Mouse (Mus musculus) embryonic facial prominence, embryonic 11.5 days (tissue): ENCODE results near the gene Cnpy1. TPM values are rescaled to one million over a fixed set of nuclear protein-coding genes. Genes with fewer than 3 reads are reported as not detected.

Experiments used
- ATAC-seq: fragments of 200-750 bp; cut with Nextera tagmentation; replicated peaks from 2 replicates; pipeline ENCODE4 v1.8.0; 2017; ENCODE audit warnings: low read depth; ENCODE audit not compliant: insufficient number of reproducible peaks, low FRiP score, low TSS enrichment
- DNase-seq: peaks from one replicate; pipeline ENCODE4 v3.0.0-alpha.2; 2015; ENCODE audit warnings: low spot score
- H3K27ac ChIP-seq: fragments of 300-500 bp; sonication (generic); replicated peaks from 2 replicates; pipeline ENCODE4 v1.5.1; 2014; ENCODE audit warnings: mild to moderate bottlenecking, low read depth, low read length, control low read depth
- H3K27me3 ChIP-seq: fragments of 300-500 bp; sonication (generic); 2 replicates; pipeline ENCODE4 v1.6.1; 2014; ENCODE audit warnings: mild to moderate bottlenecking, low read length, moderate library complexity, mixed read lengths; ENCODE audit not compliant: control insufficient read depth, insufficient read depth
- H3K36me3 ChIP-seq: fragments of 300-500 bp; sonication (generic); replicated peaks from 2 replicates; pipeline ENCODE4 v1.6.1; 2014; ENCODE audit warnings: low read depth, mild to moderate bottlenecking, low read length, moderate library complexity, mixed read lengths; ENCODE audit not compliant: control insufficient read depth, insufficient read depth
- H3K4me1 ChIP-seq: fragments of 300-500 bp; sonication (generic); 2 replicates; pipeline ENCODE4 v1.6.1; 2014; ENCODE audit warnings: low read length, mixed read lengths; ENCODE audit not compliant: control insufficient read depth, insufficient read depth
- H3K4me2 ChIP-seq: fragments of 300-500 bp; sonication (generic); 2 replicates; pipeline ENCODE4 v1.6.1; 2014; ENCODE audit warnings: low read depth, mild to moderate bottlenecking, control low read depth, low read length, moderate library complexity
- H3K4me3 ChIP-seq: fragments of 300-500 bp; sonication (generic); 2 replicates; pipeline ENCODE4 v1.5.1; 2014; ENCODE audit warnings: low read depth, low read length, control low read depth
- H3K9ac ChIP-seq: fragments of 300-500 bp; sonication (generic); replicated peaks from 2 replicates; pipeline ENCODE4 v1.6.1; 2014; ENCODE audit warnings: mild to moderate bottlenecking, control low read depth, low read length
- H3K9me3 ChIP-seq: fragments of 300-500 bp; sonication (generic); replicated peaks from 2 replicates; pipeline ENCODE4 v1.6.1; 2016; ENCODE audit warnings: mild to moderate bottlenecking, low read length, inconsistent platforms, mixed read lengths; ENCODE audit not compliant: control insufficient read depth
- WGBS: fragments of 180-500 bp; shearing (Covaris S2); extraction: QIAGEN DNeasy Blood & Tissue Kit; methylation state at CpG from one replicate; pipeline ENCODE4 v1.1.7; 2014; 5-methylcytosine and 5-hydroxymethylcytosine counted together
- polyA plus RNA-seq: library from polyadenylated mRNA; unstranded; fragments of >200 nt; fragmentation: Nextera tagmentation; extraction: Ambion mirVana; gene quantifications from 2 replicates; pipeline ENCODE4 v1.2.1, GENCODE M21; 2014

Cnpy1 gene
- polyA plus RNA-seq, 1 experiment from 2014 or later, result 13.5 TPM

DNA sequence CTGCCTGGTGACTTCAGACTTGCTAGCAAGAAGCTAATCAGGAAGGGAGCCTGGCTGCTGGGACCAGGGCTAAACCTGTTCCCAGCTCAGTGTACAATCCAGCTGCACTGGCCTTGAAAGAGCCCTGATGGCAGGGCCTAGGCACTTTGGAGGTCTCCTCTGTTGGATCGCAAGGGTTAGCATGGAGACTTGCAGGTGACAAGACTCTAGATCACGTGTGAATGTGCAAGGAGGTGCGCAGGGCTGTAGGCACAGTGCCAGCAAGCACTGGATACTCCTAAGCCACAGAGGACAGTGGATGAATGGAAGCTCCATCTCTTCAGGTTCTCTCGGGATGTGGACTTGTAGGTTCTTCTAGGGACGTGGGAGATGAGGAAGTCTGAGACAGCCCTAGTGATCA is 6.7 kb downstream of the Cnpy1 start:
- H3K9me3 ChIP-seq, result no peaks in the 10 kb centered on the region
- no peak overlapping the region for H3K4me2 ChIP-seq
- no peak overlapping the region for H3K27ac ChIP-seq
- no peak for ATAC-seq
- no peaks in the 10 kb centered on the region for H3K27me3 ChIP-seq
- H3K9ac ChIP-seq, result no peak overlapping the region
- DNase-seq, result no peak
- no peak overlapping the region for H3K4me3 ChIP-seq
- no peaks in the 10 kb centered on the region for H3K4me1 ChIP-seq
- no peaks in the 10 kb centered on the region for H3K36me3 ChIP-seq
- WGBS, result 76% methylated on average over 5 of the region's 5 CpGs

DNA sequence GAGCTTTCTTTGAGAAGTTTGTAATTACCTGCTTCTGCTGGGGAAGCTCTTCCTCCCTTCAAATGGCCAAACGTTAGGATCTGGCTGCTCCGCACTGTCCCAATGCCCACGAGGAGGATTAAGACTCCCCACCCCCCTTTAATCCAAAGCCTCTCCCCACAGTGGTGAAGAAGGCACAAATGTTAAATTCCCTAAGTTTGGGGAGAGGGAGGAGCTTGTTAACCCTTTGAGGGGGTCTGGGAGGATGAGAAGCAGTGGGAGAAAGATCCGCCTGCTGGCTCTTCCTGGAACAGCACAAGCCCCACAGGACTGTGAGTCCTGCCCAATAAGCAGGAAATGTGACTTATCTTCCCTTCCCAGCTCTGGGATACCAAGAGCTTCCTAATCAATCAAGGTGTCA is 7.5 kb downstream of the Cnpy1 start:
- Histone ChIP-seq H3K9ac (no peak overlapping the region), H3K9me3 (no peaks in the 10 kb centered on the region), H3K4me3 (no peak overlapping the region), H3K4me2 (no peak overlapping the region), H3K36me3 (no peaks in the 10 kb centered on the region), H3K4me1 (no peaks in the 10 kb centered on the region), H3K27ac (no peak overlapping the region), H3K27me3 (no peaks in the 10 kb centered on the region)
- no peak for ATAC-seq
- 12% methylated on average over 4 of the region's 4 CpGs for WGBS
- peak; percentile 44 for DNase-seq

DNA sequence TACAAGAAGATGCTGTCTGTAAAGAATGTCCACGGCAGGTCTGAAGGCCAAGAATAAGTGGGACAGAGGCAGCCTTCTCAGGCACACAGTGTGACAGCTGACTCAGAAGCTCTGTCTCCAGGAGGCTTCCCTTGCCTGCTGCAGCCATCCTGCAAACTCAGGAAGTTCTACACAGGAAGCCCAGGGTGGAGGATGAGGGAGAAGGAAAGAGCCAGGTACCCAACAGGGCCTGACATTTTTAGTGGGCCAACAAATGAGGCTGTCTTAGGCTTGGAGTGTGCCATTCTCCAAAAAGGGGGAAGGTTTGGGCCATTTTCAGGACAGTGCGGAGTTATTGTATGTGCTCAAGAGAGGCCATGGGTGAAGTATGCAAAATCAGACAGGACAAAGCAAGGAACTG is 7.9 kb downstream of the Cnpy1 start:
- no peaks in the 10 kb centered on the region for H3K4me1 ChIP-seq
- WGBS, result 84% methylated on average over 2 of the region's 2 CpGs
- H3K36me3 ChIP-seq, result no peaks in the 10 kb centered on the region
- H3K9ac ChIP-seq, result no peak overlapping the region
- no peak for DNase-seq
- no peak for ATAC-seq
- no peaks in the 10 kb centered on the region for H3K9me3 ChIP-seq
- H3K27me3 ChIP-seq, result no peaks in the 10 kb centered on the region
- H3K4me2 ChIP-seq, result no peak overlapping the region
- no peak overlapping the region for H3K27ac ChIP-seq
- H3K4me3 ChIP-seq, result no peak overlapping the region

DNA sequence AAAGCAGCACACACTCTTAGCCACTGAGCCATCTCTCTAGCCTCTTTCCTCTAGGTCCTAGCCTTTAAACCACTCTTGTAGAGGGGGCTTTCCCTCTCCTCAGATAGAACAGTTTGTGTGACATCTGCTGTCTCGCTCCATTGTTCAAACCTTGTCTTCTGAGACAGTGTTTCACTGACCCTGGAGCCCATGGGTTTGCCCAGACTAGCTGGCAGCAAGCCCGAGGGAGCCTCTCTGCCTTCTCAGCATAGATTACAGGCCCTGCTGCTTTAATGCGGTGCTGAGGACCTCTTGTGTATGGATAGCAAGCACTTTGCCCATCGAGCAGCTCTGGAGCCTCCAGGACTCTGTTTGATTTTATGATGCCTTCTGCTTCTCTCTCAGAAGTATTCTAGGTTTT is 8.6 kb downstream of the Cnpy1 start:
- H3K9ac ChIP-seq, result no peak overlapping the region
- no peaks in the 10 kb centered on the region for H3K9me3 ChIP-seq
- no peak overlapping the region for H3K4me2 ChIP-seq
- no peak for ATAC-seq
- H3K4me1 ChIP-seq, result no peaks in the 10 kb centered on the region
- no peak for DNase-seq
- 57% methylated on average over 4 of the region's 4 CpGs for WGBS
- no peaks in the 10 kb centered on the region for H3K27me3 ChIP-seq
- H3K4me3 ChIP-seq, result no peak overlapping the region
- no peak overlapping the region for H3K27ac ChIP-seq
- H3K36me3 ChIP-seq, result no peaks in the 10 kb centered on the region

DNA sequence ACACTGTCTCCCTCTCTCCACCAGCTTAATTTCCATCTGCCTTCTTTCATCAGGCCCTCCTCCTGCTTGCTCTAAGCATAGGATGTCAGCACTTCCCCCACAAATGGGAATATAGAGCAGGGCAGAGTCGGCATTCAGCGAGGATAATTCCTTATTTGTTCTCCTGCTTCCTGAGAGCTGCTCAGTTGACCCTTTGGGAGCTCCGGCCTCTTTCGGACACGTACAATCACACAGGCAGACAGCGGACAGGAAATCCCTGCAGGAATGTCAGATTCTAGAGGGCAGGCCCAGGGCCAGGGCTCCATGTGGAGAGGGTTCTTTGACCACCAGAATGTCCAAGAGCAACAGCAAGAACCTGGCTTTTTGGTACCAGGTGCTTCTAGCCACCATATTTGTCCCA is 9.5 kb downstream of the Cnpy1 start:
- Histone ChIP-seq H3K27me3 (no peaks in the 10 kb centered on the region), H3K4me1 (no peaks in the 10 kb centered on the region), H3K4me2 (no peak overlapping the region), H3K9me3 (no peaks in the 10 kb centered on the region), H3K4me3 (no peak overlapping the region), H3K9ac (no peak overlapping the region), H3K36me3 (no peaks in the 10 kb centered on the region), H3K27ac (no peak overlapping the region)
- WGBS, result 3% methylated on average over 6 of the region's 6 CpGs
- no peak for ATAC-seq
- peak; percentile 11 for DNase-seq

DNA sequence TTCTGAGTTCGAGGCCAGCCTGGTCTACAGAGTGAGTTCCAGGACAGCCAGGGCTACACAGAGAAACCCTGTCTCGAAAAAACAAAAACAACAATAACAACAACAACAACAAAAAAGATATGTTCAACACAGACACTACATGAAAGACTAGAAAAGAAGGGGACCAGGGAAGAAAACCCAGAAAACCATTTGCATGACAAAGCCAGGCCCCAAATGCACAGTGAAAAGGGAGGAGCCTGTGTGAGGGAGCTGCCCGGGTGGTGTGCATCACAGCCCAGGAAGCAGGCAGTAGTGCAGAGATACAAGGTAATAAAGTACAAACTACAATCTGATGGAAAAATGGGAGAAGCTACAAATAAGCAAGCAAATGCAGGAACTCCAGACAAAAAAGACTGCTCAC is 13.5 kb downstream of the Cnpy1 start:
- ATAC-seq (no peak), DNase-seq (no peak)
- WGBS, result 76% methylated on average over 3 of the region's 3 CpGs

DNA sequence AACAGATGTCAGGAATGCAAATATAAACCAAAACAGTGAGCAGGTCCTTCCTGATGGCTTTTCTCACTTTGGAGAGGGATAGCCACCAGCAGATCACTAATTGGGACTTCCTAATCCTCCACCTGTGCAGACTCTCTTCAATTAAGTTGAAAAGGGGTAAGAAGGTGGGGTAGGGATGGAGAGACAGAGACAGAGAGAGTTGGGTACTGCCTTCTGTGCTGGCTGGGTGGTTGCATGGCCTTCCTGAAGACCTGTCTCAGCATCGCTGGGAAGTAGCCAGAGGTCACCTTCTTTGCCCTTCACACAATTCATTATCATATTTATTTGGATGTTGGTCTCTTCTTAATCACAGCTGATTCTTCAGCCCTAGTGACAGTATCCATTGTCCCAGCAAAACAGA is 26.0 kb downstream of the Cnpy1 start:
- Histone ChIP-seq H3K4me1 (no peaks in the 10 kb centered on the region), H3K27ac (no peak overlapping the region), H3K36me3 (no peaks in the 10 kb centered on the region), H3K4me2 (no peak overlapping the region), H3K9ac (no peak overlapping the region), H3K9me3 (no peaks in the 10 kb centered on the region), H3K4me3 (no peak overlapping the region), H3K27me3 (peaks cover 1% of the 10 kb centered on the region; the same call in 1 of the 2 replicates)
- DNase-seq (no peak), ATAC-seq (no peak)
- WGBS, result 75% methylated on average over 1 of the region's 1 CpGs

More for the DNA sequence above, 13.5 kb downstream of the Cnpy1 start:
- Histone ChIP-seq H3K27me3 (no peaks in the 10 kb centered on the region), H3K9me3 (no peaks in the 10 kb centered on the region), H3K4me1 (no peaks in the 10 kb centered on the region), H3K27ac (no peak overlapping the region), H3K4me3 (no peak overlapping the region), H3K36me3 (no peaks in the 10 kb centered on the region), H3K4me2 (no peak overlapping the region), H3K9ac (no peak overlapping the region)

DNA sequence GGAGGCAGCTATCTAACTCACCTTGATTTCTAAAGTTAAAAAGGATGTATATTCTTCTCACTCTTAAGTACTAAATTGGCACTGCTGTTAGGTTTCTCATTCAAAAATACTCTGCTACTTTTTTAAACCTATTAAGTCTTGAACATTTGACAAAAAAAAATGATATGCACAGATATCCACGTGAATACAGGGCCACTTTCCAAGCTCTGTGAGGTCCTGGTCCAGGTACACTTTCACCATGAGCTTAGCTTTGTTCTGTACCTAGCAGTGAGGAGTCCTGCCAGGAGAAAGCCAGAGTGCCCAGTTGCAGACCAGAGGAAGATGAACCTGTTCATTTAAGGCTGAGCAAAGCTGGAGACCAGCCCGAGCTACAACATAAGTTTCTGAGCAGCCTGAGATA is 32.2 kb downstream of the Cnpy1 start:
- Histone ChIP-seq H3K36me3 (no peaks in the 10 kb centered on the region), H3K9me3 (no peaks in the 10 kb centered on the region), H3K9ac (no peak overlapping the region), H3K4me2 (no peak overlapping the region), H3K4me3 (no peak overlapping the region), H3K27me3 (peaks cover 33% of the 10 kb centered on the region), H3K27ac (no peak overlapping the region), H3K4me1 (no peaks in the 10 kb centered on the region)
- DNase-seq (no peak), ATAC-seq (no peak)
- WGBS, result 59% methylated on average over 2 of the region's 2 CpGs
